Mouse (Mus musculus) heart, adult 2 months (tissue): ENCODE measurements around the gene Ccdc151.

ENCODE experiments used
- CTCF ChIP-seq: fragments of 200-600 bp; IDR thresholded peaks from 2 replicates; pipeline ENCODE4 v1.8.1; 2022; ENCODE audit warnings: antibody characterized with exemption, mild to moderate bottlenecking, moderate library complexity
- EP300 ChIP-seq: fragments of 200-500 bp; IDR thresholded peaks from 2 replicates; pipeline ENCODE4 v1.6.1; 2011; ENCODE audit warnings: low read depth, low read length, control low read depth; ENCODE audit not compliant: insufficient read depth
- POLR2A ChIP-seq: fragments of 200-500 bp; IDR thresholded peaks from 2 replicates; pipeline ENCODE4 v1.6.1; 2011; ENCODE audit warnings: mild to moderate bottlenecking, low read depth, low read length, control low read depth; ENCODE audit not compliant: insufficient read depth

GRCm38 (mm10) chr9:21978398-21979128, 23.9 kb downstream of the Ccdc151 start:
- TF ChIP-seq EP300 (no peak), CTCF (no peak), POLR2A (no peak)
